Mouse (Mus musculus): Measurements from ENCODE around the gene Lag3.
A peak's percentile ranks its signal among the peaks of the same experiment; 100 is the strongest.

The Lag3 gene

DNA sequence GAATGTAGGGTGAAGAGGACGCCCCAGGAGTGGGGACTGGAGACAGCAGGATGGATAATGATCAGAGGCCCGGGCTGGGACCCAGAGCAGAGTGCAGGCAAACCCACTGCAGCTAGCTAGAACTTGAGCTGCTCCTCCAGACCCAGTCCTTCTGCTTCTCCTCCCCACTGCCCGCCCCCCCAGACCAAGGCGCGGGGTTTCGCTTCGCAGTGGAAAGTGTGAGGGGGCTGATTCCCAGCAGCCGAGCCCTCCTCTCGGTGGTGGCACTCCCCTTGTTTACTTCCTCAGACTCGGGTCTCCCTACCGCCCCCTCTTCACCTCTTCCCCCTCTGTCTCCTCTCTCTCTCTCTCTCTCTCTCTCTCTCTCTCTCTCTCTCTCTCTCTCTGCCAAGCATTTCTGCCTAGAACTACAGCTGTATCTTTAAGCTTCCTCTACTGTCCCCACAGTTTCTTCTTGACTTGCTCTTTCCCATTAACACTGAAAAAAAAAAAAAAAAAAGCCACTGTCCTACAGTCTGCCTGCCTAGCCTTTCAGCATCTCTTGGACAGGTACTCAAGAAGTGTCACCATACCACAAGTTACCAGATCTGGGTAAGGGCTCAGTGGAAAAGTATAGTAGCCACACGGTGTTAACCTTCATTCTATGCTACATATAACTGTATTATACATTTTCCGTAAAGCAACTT, at the start of gene Lag3:
Lag3 (minus strand) TSS at position 173 of the 686 bp plus-strand sequence.
- DNase-seq = no peak

DNA sequence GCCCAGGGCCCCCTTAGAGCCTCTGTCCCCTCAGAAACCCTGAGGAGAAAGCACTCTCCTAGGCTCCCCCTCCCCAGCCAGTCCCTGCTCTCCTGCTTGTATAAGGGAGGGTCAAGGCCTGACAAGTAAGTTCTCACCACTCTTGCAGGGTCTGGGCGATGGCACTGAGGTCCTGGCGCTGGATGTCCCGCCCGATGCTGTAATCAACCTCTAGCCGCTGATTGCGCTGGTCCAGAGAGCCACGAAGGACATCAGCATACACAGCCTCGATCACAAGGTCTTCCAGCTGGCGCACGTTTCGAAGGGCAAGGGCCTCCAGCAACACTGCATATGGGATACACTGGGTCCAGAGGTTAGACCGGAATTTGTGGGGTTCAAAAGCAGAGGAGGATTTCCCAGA, 49.5 kb upstream of the Lag3 start:
- no peak for DNase-seq

DNA sequence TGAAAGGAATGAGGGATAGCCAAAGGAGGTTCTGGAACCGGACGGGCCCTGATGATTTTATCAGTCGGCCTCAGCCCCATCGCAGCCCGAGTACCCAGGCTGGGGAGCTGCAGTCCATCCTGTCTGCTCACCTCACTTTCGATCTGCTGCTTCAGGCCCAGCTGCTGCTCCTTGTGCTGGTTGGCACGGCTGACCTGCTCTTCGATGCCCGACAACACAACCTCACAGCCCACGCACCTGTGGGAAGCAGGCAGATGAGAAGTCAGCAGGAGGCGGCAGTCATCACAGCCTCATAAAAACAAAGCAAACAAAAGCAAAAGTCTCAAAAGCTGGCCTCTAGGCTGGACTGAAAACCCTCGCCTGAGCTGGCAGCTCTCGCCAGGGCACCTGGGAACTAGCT, 48.5 kb upstream of the Lag3 start:
- no peak for DNase-seq

DNA sequence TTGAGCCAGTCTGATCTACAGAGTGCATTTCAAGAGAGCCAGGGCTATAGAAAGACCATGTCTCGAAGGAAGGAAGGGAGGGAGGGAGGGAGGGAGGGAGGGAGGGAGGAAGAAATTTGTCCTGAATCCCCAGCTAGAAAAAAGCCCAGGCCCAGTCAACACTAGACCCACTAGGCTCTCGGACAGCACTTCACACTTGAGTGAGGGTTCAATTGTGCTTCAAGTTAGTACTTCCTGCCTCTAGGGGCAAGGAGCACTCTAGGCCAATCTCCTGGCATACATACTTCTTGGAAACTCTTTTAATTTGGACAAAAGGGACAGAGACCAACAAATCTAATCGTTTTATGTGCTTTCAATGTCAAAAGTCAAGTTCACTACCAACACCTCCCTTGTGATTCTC, 46.6 kb upstream of the Lag3 start:
- DNase-seq = no peak

DNA sequence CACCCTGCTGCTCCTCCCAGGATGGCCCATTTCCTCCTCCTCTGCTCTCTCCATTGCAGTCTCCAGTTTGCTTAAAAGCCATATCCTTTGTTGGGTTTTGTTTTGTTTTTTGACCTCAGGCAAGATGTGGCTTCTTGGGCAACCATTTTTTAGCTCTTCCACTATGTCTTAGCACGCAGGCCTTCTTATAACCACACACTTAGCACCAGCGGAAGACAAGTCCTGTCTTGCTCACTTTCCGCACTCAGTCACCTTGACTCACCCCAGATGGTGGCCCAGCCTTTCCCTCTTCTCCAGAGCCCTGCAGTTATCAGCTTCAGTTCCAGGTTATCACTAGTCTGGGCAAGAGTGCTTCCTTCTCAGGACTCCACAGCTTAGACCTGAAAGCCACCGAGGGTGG, 43.7 kb upstream of the Lag3 start:
- DNase-seq = no peak

DNA sequence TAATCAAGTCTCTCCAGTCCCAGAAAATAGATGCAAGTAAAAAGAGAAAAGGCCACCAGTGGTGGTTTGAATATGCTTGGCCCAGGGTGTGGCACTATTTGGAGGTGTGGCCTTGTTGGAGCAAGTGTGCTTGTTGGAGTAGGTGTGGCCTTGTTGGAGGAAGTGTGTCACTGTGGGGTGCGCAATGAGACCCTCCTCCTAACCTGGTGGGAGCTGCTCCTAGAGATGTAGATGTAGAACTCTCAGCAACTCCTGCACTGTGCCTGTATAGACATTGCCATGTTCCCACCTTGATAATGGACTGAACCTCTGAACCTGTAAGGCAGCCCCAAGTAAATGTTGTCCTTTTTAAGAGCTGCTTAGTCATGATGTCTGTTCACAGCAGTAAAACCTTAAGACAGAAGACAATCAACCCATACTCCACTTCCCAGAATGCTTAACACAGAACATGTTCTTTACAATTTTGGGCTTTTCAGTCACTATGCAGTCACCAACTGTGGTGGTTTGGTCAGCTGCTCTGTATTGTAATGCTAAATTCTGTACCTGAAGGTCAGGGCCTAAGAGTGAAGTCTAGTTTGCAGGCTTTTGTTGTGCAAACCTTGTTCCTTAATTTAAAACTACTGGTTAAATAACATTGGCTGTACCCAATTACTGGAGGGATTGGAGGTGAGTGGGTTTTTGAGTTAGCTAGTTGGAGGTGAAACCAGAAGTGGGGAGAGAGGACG, 42.6 kb upstream of the Lag3 start:
- DNase-seq = no peak

DNA sequence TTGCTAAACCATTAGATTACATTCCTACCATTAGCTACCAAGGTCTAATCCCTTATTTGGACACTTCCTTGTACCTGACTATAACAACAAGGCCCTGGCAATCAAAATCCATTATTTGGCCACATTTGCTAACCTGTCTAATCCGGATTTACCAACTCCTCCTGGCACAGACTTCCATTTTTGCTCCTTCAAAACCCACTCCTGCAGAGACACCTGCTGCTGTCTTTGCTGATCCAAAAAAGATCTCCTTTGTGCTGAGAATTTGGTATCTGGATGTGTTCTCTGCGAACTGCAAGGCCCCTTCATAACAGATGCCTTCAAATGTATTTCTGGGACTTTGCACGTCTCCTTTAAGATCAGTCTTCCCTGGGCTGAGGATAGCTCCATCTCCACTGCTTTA, 32.0 kb upstream of the Lag3 start:
- no peak for DNase-seq

DNA sequence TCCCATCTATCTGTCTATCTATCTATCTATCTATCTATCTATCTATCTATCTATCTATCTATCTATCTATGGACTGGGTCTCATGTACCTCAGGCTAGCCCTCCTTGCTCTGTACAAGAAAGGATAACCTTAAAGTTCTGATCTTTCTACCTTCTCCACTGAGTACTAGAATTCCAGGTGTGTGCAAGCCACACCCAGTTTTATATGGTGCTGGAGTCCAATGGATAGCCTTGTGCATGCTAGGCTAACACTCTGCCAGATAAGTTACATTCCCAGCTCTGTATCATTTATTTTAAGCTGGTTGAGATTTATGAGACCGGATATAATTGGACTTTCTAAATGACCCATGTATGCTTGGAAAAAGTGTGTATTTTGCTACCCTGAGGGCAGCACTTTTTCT, 30.2 kb upstream of the Lag3 start:
- no peak for DNase-seq

DNA sequence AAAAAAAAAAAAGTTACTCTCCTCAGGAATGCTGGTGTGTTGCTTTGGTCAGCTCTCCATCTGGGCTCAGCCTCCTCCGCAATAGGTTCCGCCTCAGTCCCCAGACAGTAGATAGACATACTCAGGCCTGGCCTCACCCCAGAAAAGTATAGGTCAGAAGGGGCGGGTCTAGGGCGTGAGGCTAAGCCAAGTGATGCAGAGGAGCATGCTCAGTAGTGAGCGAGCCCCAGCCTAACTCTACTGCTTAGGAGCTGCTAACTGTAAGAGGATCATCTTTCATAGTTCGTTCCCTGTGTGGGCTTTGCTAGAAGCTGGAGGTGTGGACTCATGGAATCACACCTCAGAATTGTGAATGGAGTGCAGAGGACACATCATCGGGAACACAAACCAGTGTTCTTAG, 27.0 kb upstream of the Lag3 start:
- DNase-seq = no peak

DNA sequence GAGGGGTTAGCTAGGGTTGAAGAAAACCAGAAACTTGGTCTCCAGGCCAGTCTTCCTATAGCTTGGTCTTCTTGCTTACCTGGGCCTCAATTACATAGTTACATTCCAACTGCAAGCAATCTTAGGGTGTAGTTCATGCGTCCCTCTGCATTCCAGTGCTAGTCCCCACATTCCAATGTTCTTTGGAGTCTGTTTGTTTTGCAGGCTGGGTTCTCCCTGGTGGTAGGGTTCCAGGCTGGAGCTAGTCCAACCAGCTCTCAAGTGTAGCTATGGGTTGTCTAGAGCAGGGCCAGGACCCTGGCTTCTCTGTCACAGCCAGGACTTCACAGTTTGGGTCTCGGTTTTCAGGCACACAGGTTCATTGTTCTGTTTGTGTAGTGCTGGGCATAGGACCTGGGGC, 26.0 kb upstream of the Lag3 start:
- DNase-seq = no peak

DNA sequence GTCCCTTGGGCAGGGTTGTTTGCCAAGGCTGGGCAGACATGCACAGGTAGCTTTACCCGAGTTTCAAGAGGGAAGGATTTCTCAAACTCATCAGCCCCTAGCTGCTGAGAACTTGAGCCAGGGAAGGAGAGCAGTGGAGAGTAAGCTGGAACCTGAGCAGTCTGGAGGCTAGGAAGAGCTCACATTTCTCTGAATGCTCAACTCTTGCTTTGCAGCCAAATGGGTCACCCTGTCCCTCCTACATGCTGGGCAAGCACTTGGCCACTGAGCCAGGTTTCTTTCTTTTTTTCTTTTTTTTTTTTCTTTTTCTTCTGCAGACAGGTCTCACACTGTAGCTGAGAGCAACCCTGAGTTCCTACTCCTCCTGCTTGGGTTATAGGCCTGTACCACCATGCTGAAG, 25.2 kb upstream of the Lag3 start:
- DNase-seq = no peak

DNA sequence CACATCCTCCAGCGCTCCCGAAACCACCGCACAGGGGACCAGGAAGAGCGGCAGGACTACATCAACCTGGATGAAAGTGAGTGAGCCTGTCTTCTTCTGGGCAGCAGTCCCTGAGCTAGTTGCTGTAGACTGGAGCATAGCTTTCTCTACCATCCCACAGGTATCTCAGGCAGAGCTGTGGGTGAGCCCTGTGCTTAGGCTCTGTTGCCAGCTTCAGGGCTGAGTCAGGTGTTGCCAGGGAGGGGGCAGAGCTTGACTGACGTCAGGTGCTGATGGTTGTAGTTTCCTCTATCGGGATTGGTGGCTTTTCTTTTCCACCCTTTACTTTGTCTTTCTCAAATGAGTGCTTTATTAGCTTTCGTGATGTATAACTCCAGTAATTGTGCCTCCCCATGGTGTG, 23.2 kb upstream of the Lag3 start:
- DNase-seq = no peak

DNA sequence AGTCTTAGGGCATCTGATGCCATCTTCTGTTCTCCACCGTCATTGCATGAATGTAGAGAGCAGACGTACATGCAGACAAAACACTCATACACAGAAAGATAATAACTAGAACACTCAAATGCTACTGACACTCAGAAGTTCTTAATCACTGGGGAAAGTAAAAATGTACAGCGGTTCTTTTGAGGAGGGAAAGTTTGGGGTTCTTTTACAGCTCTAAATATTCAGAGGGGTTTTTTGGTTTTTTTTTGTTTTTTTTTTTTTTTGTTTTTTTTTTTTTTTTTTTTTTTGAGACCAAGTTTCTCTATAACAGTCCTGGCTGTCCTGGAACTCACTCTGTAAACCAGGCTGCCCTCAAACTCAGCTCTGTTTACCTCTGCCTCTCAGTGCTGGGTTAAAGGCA, 21.6 kb upstream of the Lag3 start:
- DNase-seq = no peak

DNA sequence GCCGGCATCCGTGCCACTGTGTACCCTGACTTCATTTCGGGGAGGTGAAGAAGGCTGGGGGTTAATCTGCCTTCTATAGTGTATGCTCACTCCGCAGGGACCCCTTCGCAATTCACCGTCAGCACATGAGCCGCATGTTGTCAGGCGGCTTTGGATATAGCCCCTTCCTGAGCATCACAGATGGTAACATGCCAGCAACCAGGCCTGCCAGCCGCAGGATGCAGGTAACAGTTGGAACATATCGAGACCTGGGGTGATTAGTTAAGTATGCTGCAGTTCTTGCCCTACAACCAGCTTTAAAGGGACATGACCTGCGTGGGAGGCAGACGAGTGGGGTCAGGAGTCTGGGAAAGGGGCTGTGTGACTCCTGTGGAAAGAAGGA, 20.8 kb upstream of the Lag3 start:
- DNase-seq = no peak

DNA sequence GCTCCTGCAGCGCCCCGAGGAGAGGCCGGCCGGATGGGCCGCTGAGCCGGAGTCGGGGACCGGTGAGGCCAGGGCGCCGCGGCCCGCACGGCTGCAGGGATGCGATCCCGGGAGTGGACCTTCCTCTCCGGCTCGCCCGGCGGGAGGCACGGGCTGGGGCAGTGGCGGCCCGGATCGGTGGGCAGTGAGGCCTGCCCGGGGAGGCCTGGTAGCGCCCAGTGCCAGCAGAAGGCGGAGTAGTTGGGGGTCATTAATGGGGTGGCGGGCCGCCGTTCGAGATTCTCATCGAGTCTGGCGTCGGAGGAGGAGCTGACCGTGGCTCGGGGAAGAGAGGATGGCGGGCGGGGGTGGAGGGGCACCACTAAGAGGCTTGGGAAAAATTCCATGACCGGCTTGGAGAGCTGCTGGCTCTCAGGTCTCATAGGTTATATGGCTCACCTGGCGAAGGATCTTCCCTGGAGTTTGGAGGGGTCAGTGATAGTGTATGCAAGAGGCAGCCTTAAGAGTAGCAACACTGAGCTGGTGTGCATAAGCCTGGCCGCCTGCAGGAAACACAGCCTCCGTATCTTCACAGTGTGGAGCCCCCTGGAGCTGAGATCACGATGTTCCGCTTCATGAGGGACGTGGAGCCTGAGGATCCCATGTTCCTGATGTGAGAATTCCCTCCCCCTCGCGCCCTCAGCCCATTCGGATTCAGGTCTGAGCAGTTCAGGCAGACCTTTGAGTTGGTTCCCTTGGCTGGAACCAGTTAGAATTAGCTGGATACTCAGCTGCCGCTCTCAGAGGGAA, 20.2 kb upstream of the Lag3 start:
- DNase-seq = peak; percentile 39 to 77

DNA sequence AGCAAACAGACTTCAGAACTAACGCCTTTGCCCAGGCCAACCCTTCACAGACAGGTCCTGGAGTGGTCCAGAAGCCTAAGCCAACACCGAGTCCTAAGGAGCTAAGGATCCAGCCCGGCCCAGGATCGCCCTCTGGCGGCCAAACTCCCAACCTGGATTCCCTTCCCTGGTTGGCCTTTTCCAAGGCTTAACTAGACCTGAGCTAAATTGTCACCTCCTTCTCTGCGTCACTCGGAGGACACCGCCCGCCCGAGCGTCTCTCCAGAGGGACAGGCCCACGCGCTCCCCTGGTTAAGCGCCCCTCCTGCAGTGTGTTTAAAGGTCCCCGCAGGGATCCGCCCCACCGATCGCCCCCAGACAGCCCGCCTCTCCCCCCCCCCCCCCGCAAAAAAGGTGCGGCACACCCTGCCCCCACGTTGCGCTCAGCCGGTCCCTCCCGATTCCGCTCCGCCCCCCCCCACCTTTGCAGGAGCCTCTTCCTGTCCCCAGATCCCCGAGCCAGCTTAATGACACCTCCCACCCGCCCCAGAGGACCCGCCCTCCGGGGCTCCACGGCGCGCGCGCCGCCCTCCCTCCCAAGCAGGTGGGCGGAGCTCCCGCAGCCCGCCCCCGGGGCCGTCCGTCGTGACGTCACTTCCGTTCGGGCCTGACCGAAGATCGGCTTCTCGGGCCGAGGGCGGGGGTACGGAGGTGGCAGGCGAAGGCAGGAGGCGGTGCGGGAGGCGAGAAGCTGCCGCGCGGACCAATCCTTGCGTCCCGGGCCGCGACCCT, 19.4 kb upstream of the Lag3 start, which contains the start of gene Mlf2:
Mlf2 (plus strand) TSS at position 633 of the 771 bp plus-strand sequence.
- peak; percentile 99 for DNase-seq

DNA sequence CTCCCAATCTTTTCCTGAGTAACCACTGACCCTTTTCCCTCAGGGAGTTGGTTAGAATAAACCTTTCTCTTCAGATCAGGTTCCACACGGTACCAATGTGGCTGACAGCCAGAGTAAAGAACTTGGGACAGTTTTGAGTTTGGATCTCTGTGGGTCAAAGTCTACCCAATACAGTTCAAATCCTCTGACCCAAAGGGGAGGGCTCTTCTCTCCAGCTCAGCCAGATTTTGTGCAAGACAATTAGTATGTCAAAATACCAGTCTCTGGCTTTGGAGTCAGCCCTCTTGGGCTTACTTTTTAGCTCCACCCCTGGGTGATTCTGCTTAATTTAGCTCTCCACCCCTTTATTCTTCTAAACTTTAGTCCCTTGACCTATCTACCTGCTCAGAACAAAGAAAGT, 18.7 kb upstream of the Lag3 start:
- peak; percentile 56 to 73 for DNase-seq

DNA sequence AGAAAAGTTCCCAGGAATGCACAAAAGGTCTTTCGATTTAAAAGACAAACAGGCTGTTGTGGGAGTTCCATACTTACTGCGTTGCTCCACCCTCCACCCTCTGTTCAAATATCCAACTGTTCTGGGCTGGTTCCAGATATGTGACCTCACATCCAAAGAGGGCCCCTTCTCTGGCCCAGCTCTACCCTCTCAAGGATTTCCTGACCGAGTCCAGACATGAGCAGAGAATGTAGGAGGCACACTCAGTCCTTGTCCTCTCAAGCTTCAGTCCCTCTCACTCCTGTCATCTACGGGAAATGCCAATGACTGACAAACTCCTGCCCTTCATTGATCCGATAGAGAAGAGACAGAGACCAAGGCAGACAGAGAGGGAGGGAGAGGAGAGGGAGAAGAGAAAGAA, 14.4 kb upstream of the Lag3 start:
- no peak for DNase-seq

DNA sequence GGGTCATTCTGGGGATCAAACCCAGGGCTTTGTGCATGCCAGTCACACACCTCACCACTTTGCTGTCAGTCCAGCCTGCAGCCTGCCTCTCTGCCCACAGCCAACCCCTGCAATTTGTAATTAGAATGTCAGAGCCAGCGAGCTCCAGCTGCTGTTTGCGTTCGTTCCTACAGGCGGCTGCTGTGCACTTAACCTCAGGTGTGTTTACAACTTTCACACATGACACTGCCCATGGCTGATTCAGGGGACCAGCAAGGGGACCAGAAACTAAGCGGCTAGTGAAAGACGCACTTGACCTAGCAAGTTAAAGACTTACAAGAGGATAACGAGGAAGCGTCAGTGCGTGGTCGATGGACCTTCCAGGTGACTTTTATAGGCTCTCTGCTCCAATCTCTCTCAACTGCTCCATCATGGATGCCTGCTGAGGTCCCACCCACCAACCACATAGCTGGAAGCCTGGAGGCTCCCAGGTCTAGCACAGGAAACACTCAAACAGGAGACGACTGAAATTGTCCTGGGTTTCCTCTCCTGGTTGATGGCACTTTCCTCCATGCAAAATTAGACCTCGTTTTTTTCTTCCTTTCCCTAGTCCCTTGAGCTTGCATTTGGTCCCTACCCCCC, 13.8 kb upstream of the Lag3 start:
- peak in 1 of 2 experiments; percentile 68 for DNase-seq

DNA sequence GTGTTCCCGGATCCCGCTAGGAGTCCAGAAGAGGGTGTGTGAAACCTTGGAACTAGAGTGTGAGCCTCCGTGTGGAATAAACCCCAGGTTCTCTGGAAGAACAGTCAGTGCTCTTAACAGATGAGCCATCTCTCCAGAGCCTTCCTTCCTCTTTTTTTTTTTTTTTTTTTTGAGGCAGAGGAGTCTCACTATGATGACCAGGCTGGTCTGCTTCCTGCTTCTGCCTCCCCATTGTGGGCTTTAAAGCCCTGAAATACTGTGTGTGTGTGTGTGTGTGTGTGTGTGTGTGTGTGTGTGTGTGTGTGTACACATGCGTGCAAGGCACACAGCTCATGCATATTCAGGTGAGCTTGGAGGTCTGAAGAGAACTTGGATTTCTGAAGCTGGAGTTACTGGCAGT, 10.0 kb upstream of the Lag3 start:
- no peak for DNase-seq

DNA sequence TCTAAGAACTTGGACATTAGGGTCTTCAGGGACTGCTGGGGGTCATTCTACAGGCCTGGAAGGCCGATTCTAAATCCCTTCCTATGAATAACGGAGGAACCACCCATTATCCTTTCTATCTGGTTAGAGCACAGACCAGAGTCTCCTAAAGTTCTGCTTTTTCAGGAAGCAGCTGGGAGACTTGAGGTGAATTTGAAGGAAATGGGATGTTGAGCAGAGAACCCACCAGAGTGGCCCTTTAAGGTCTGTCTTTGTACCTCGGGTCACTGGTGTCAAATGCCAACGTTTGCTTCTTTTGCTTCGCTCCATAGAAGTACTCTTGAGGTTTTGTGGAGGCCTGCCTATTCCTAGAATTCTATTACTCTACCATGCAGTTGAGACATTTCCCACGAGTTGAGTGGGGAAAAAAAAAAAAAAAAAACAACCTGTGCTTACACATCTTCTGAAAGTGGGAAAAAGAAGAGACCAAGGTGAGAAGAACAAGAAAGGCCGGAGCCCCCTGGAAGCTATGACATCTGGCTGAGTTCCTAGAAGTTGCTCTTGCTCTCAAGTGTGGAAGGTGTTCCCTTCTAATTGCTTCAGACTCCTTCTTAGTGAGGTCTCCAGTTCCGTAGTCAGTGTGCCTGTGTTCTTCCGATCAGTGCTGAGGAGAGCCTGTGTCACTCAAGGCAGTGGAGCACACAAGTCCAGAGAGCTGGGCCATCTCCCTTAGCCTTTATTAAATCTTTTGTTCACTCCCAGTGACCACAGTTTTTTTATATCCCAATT, 9.0 kb upstream of the Lag3 start:
- peak in 1 of 2 experiments; percentile 17 for DNase-seq

All from kidney, postnatal 25 days (tissue).